Mouse (Mus musculus) thymus, adult 2 months (tissue): ENCODE results near the gene Elk4.

Source experiments
- CTCF ChIP-seq: fragments of 200-500 bp; IDR thresholded peaks from 2 replicates; pipeline ENCODE4 v1.5.1; 2012; ENCODE audit warnings: mild to moderate bottlenecking, control low read depth, low read length, moderate library complexity, borderline replicate concordance; ENCODE audit not compliant: control insufficient read depth, poor library complexity, insufficient read depth; ENCODE audit errors: extremely low read depth
- POLR2A ChIP-seq: fragments of 200-500 bp; IDR thresholded peaks from 2 replicates; pipeline ENCODE4 v1.6.1; 2012; ENCODE audit warnings: mild to moderate bottlenecking, low read length, control low read depth, moderate library complexity; ENCODE audit not compliant: control insufficient read depth, poor library complexity, insufficient read depth; ENCODE audit errors: extremely low read depth

DNA sequence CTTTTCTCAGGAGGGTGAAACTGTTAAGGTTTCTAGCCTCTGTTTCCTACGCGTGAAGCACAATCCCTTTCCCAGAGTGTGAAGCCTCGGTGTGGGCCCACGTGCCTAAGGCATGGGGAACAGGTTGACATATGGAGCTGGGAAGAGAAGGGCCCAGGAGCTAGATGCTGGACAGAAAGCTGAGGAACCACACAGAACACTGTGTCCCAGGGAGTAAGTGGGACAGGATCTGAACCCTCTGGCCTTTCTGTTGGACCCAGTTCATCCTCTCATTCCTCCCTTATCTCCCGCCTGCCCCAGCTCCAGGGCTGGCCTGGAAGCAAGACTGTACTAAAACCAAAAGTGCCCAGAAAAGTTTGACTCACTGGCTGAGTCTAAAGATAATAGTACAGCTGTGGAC is 43.3 kb upstream of the Elk4 start:
- TF ChIP-seq CTCF (no peak), POLR2A (no peak)
